Mouse (Mus musculus) left cerebral cortex, postnatal 14 days (tissue): Measurements from ENCODE around the gene Atp6v0a4. TPM values are rescaled to one million over a fixed set of nuclear protein-coding genes. Genes with fewer than 3 reads are reported as not detected.

Experiments used
- DNase-seq, 2 experiments: peaks; one replicate each; pipeline ENCODE4 v3.0.0; 2021 to 2022; ENCODE audit warnings: low spot score in 2 of 2, mixed read lengths in 1 of 2
- intact Hi-C: fragments of 180-260 bp; cut with DNase I; formaldehyde crosslinking; loops from one replicate; pipeline ENCODE4 v1.15.1; 2025
- total RNA-seq, 2 experiments: library from RNA; stranded (reverse); gene quantifications; 2 replicates each; pipeline ENCODE4 v1.2.3; 2021

Atp6v0a4 gene
- total RNA-seq, 2 experiments from 2014 or later, result 5.1 to 6.0 TPM

DNA sequence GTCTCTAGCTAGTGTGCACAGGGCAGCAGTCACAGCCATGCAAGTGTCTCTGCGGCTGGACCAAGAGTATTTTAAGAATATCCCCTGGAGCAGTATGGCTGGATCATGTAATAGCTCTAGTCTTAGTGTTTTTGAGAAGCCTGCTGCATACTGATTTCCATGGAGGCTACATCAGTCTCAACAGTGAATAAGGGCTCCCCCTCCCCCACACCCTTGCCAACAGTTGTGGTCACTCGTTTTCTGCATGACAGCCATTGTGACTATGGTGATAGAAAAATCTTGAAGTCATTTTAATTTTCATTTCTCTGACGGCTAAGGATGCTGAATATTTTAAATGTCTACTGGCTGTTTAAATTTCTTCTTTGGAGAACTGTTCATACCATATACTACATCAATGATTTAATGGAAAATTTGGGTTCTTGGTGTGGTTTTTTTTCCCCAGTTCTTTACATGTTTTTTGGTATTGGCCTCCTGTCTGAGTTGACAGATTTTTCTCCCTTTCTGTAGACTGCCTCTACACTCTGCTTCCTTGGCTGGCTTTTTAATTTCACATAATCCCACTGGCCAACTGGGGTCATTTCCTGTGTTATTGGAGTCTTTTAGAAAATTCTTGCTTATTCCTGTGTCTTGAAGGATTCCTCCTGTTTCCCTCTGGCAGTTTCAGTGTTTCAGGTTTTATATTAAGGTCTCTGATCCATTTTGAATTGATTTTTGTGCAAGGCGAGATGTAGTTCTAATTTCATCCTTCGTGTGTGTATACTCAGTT is 91.4 kb downstream of the Atp6v0a4 start:
- intact Hi-C loops, result no loop called here
- no peak for DNase-seq

DNA sequence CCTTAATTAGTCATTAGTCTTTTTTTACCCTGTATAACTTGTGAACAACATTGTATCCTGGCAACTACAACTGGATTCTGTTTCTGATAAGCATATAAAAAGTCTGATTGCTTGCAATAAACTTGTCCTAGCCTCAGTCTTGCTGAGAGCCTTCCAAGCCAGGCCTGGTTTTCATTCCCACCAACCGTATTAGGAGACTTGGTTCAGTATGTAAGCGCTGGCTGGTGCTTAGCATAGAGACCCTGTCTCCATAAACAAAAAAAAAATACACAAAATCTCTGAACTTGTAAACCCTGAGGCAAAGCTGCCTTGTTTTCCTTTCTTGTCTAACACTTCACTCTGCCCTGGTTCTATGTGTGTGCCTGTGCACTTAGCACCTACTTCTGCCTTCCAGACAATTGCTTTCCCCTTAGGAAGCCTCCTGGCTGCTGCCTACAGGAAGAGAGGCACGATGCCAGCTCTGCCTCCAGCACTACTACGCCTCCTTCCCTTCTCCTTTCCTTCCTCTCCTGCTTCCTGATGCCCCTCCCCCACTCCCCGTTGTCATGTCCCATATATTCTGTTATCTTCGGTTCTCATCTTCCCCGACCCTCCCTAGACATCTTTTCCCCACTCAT is 92.4 kb downstream of the Atp6v0a4 start:
- DNase-seq, result peak; percentile 31 to 46
- intact Hi-C loops, result no loop called here

DNA sequence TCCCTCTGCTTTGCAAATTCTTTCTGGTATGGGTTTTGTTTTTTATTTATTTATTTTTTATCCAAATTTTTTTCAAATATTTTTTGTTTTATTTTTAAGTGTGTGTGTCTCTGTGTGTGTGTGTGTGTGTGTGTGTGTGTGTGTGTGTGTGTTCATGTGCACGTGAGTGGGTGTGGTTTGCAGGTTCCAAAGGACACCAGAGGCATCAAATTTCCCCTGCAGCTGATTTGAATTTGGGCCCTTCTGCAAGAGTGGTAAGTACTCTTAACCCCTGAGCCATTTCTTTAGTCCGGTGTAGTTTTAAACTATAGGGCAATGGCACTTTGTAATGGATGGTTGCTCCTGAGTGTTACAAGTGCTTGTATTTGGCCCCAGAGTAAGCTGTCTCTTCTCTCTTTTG is 96.2 kb downstream of the Atp6v0a4 start:
- intact Hi-C loops, result no loop called here
- DNase-seq, result no peak

DNA sequence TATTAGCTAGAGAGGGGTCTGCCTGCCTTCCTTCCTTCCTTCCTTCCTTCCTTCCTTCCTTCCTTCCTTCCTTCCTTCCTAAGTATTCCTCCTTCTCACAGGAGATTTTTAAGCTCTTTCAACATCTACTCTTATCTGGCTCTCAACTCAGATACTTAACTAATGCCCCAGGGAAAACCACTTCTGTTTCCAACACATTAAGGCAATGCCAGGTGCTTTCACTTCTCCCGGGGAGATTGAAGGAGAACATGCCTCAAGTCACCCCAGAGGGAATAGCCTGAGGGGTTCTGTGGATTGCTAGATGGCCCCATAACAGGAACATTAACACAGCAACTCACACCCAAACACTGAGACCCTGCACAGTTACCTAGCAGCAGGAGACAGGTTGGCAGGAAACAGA is 96.6 kb downstream of the Atp6v0a4 start:
- intact Hi-C loops, result no loop called here
- no peak for DNase-seq

DNA sequence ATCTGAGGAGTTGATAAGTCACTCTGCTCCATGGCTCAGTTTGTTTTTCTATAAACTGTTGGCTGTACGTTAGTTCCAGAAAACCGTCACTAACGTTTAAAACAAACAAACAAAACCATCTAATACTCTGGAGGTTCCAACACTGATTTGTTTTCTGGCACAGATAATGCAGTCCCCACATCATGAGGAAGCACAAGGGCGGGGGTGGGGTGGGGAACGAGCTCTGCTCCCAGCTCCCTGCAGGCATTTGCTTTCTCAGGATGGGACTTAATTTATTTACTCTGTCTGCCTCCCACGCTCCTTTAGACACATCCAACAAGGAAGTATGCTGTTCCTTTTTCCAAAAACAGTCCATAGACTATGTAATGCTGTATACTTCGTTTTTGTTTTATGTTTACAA is 101.1 kb downstream of the Atp6v0a4 start:
- DNase-seq, result no peak
- intact Hi-C loops, result no loop called here

DNA sequence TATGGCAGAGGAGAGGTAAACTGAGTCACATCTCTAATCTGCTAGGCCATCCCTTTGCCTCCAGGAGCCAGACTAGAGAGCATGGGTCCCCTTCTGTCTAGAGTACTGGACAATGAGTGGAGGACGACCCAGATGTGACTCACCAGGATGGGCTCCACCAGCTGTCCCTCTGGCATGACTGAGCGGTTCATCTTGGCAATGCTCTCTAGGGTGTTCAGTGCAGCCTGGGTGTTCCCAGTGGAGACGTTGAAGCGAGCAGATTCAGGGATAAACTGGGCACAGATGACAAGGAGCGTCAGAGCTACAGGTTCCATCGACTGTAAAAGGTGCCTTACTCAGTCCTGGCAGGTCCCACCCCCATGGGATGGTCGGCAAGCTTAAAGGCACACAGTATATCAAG is 103.0 kb downstream of the Atp6v0a4 start:
- intact Hi-C loops, result no loop called here
- DNase-seq, result no peak

DNA sequence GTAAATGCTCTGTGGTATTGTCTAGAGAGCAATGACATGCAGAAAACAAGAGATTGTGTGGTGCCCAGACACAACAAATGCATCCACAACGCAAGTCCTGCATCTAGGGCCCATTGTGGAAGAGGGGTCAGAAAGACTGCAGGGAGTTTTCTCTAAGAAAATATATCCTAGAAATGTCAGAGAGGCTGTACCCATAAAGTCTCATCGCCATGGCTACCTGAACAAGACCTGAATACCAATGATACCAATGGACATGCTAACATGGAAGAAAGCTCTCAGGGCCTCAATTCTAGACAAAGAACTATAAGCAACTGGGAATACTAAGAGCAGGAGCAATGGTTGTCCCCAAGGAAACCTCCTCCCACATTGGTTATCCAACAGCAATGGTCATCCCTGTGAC is 111.6 kb downstream of the Atp6v0a4 start:
- intact Hi-C loops, result no loop called here
- no peak for DNase-seq

DNA sequence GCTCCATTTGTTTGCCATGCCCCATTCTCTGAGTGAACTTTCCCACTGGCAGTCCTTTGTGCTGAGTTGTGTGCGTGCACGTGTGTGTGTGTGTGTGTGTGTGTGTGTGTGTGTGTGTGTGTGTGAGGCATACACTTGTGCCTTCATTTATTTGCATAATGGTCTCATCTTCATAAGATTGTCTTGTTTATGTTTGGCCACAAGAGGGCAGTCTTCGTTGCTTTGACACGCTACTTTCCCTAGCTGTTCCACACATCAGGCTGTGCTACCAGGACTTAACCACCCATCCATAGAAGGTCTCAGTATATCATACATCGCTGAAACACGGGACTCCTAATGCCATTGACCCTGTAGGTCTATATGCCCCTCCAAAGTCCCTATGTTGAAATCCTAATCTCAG is 116.9 kb downstream of the Atp6v0a4 start:
- intact Hi-C loops, result loop anchor here (1.0 kb wide), 1 partner anchor 59 kb away; no protein-coding TSS in a partner anchor
- peak; percentile 68 to 72 for DNase-seq

Other genes starting within 250 kb of the Atp6v0a4 start
- under 1 TPM in 1 of 2 experiments, not detected in 1; 0.66 TPM for gene Svopl, start 77.6 kb downstream of the Atp6v0a4 start, total RNA-seq
- gene Tmem213, start 15.3 kb downstream of the Atp6v0a4 start, total RNA-seq, result not detected
- gene D630045J12Rik, start 129.4 kb upstream of the Atp6v0a4 start, total RNA-seq, result 10 to 100 TPM; 35.3 to 39.1 TPM
- 1 to 10 TPM; 2.4 to 2.6 TPM for gene Zc3hav1l, start 174.7 kb upstream of the Atp6v0a4 start, total RNA-seq
- 1 to 10 TPM; 2.7 to 2.9 TPM for gene Zc3hav1, start 230.0 kb upstream of the Atp6v0a4 start, total RNA-seq